Mouse (Mus musculus) heart, postnatal 0 days (tissue): ENCODE measurements at regions not wholly inside any gene's neighbourhood (a gene's known extent, or its start where the extent isn't known, plus 50 kb on each side); places are given as distances from the start of the nearest gene placed in this dataset.
A peak's percentile ranks its signal among the peaks of the same experiment; 100 is the strongest.

ENCODE experiments used
- ATAC-seq: fragments of 200-750 bp; cut with Nextera tagmentation; 2 replicates; pipeline ENCODE4 v1.8.0; 2017; ENCODE audit warnings: low read depth, moderate number of reproducible peaks, moderate library complexity; ENCODE audit not compliant: insufficient read depth
- DNase-seq: peaks from one replicate; pipeline ENCODE4 v3.0.0-alpha.2; 2016; ENCODE audit warnings: low spot score
- H3K27ac ChIP-seq: fragments of 300-500 bp; sonication (generic); 2 replicates; pipeline ENCODE4 v1.5.1; 2014; ENCODE audit warnings: low read depth, mild to moderate bottlenecking
- H3K27me3 ChIP-seq: fragments of 300-500 bp; sonication (generic); 2 replicates; pipeline ENCODE4 v1.6.1; 2014; ENCODE audit warnings: low read length, mixed read lengths; ENCODE audit not compliant: control insufficient read depth, insufficient read depth
- H3K36me3 ChIP-seq: fragments of 300-500 bp; sonication (generic); replicated peaks from 2 replicates; pipeline ENCODE4 v1.6.1; 2014; ENCODE audit warnings: low read length, mixed read lengths; ENCODE audit not compliant: control insufficient read depth, insufficient read depth
- H3K4me1 ChIP-seq: fragments of 300-500 bp; sonication (generic); 2 replicates; pipeline ENCODE4 v1.6.1; 2014; ENCODE audit warnings: antibody characterized with exemption; ENCODE audit not compliant: control insufficient read depth, insufficient read depth
- H3K4me2 ChIP-seq: fragments of 300-500 bp; sonication (generic); 2 replicates; pipeline ENCODE4 v1.6.1; 2014; ENCODE audit warnings: low read depth, mild to moderate bottlenecking, low read length, moderate library complexity
- H3K4me3 ChIP-seq: fragments of 300-500 bp; sonication (generic); 2 replicates; pipeline ENCODE4 v1.5.1; 2014; ENCODE audit warnings: low read depth, low read length
- H3K9ac ChIP-seq: fragments of 300-500 bp; sonication (generic); replicated peaks from 2 replicates; pipeline ENCODE4 v1.6.1; 2014; ENCODE audit warnings: low read depth, low read length, mixed read lengths
- H3K9me3 ChIP-seq: fragments of 300-500 bp; sonication (generic); replicated peaks from 2 replicates; pipeline ENCODE4 v1.6.1; 2016; ENCODE audit warnings: low read length; ENCODE audit not compliant: control insufficient read depth
- CTCF ChIP-seq: IDR thresholded peaks from 2 replicates; pipeline ENCODE4 v1.5.1; 2016; ENCODE audit warnings: antibody characterized with exemption, control low read depth, low read depth
- EP300 ChIP-seq: IDR thresholded peaks from 2 replicates; pipeline ENCODE4 v1.6.1; 2016; ENCODE audit warnings: antibody characterized with exemption, low read depth
- WGBS: fragments of 180-500 bp; shearing (Covaris S2); extraction: QIAGEN DNeasy Blood & Tissue Kit; methylation state at CpG from one replicate; pipeline ENCODE4 v1.1.7; 2014; 5-methylcytosine and 5-hydroxymethylcytosine counted together

DNA sequence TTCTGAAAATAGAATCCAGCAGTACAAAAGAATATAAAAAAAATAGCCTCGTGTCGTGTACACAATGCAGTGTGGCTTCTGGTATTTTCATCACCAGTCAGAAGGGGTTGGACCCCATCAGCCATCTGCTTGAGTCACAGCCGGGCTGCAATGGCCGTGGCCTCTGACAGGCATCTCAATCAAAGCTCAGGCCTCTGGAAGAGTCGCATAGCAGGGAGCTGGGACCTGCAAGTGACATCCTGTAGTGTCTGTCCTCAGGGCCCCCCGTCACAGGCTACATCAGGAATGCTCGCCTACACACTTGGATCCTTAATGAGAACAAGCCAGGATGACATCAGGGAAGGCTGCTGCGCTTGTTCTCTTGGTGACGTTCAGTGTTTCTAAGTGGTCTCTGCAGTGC lies 226.1 kb upstream of the Adra1b start:
- DNase-seq (no peak), ATAC-seq (peak; percentile 33; the same call in 1 of the 2 replicates)
- Histone ChIP-seq H3K27me3 (no peaks in the 10 kb centered on the region), H3K4me2 (no peak overlapping the region), H3K9me3 (no peaks in the 10 kb centered on the region), H3K4me1 (no peaks in the 10 kb centered on the region), H3K36me3 (no peaks in the 10 kb centered on the region), H3K9ac (no peak overlapping the region), H3K4me3 (no peak overlapping the region), H3K27ac (no peak overlapping the region)
- WGBS: 47% methylated on average over 9 of the region's 9 CpGs
- TF ChIP-seq CTCF (no peak), EP300 (no peak)

DNA sequence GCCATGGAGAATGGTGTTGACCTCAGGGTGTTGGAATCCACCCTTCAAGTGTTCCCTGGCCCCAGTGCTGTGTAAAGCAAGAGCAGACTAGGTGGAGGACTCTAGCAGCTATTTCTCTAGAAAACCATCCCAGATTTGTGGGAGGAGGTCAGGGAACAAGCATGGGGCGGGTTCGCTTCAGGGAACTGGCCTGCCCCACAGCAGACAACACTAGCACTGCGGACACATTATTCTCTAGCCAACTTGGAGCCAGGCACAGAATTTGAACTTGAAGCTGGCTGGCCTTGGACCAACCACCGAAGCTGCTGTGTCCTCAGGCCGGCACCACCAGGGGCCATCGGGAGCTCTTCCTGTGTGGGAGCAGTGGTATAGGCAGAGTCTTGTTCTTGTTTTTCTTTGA lies 227.5 kb upstream of the Adra1b start:
- Histone ChIP-seq H3K4me1 (no peaks in the 10 kb centered on the region), H3K4me2 (no peak overlapping the region), H3K27me3 (no peaks in the 10 kb centered on the region), H3K36me3 (no peaks in the 10 kb centered on the region), H3K27ac (no peak overlapping the region), H3K4me3 (no peak overlapping the region), H3K9me3 (no peaks in the 10 kb centered on the region), H3K9ac (no peak overlapping the region)
- no peak for ATAC-seq
- 88% methylated on average over 6 of the region's 6 CpGs for whole genome bisulfite sequencing
- no peak for DNase-seq
- TF ChIP-seq CTCF (no peak), EP300 (no peak)

DNA sequence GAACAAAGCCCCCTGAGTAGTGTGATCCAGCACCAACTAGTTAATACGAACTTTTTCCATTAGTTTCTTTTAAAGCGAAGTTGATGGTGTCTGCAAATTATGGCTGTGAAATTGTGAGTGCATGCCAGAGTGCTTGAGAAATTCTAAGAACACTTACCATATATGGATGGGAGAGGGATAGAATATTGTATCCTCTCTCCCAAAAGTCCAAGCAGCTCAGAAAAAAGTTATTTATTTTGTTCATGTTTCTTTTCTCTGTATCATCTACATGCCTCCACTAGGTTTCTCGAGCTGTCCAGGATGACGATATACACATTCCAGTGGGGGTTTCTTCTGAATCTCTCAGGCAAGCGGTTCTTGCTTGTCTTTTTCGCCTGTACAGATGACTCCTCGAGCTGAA lies 232.2 kb upstream of the Adra1b start:
- Histone ChIP-seq H3K36me3 (no peaks in the 10 kb centered on the region), H3K4me3 (no peak overlapping the region), H3K9ac (no peak overlapping the region), H3K4me1 (no peaks in the 10 kb centered on the region), H3K27ac (no peak overlapping the region), H3K27me3 (no peaks in the 10 kb centered on the region), H3K4me2 (no peak overlapping the region), H3K9me3 (no peaks in the 10 kb centered on the region)
- TF ChIP-seq CTCF: no peak
- no peak for TF ChIP-seq EP300
- no peak for DNase-seq
- no peak for ATAC-seq
- 66% methylated on average over 7 of the region's 7 CpGs for WGBS

DNA sequence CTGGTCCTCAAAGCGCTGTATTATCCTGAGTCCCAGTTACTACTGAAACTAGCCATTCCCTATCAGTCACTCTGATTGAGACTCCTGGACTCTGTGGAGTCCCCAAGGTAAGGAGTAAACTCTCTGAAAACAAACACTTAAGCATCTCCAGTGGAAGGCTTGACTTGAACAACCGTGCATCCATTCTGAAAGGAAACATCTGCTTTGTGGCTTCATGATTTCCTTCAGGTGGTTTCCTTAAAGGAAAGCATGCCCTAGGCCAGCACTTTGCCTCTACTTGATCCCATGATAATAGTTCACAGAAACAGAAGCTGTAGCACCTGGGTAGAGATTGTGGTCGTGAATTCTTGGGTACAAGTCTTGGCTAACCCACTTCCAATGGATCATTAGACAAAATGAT lies 235.0 kb upstream of the Adra1b start:
- 78% methylated on average over 3 of the region's 3 CpGs for WGBS
- DNase-seq: no peak
- H3K27me3 ChIP-seq: no peaks in the 10 kb centered on the region

DNA sequence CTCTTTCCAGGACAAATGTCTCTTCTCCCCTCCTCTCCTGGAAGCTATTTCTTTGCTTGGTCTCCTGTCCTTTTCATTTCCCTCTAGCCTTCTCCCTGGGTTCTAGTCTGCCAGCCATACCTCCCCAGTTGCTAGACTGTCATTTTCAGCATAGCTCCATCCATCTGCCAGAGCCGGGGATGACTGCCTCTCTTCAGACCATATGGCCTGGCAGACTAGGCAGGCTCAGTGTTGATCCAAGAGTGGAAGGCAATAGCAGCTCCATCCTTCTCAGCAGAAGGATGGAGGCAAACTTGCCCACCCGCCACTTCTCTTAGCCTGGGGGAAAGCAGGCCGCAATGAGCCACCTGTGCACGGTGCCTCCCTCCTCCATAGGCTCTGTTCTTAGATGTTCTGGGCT lies 242.0 kb upstream of the Adra1b start:
- H3K4me3 ChIP-seq: no peak overlapping the region
- no peak for DNase-seq
- H3K27me3 ChIP-seq: no peaks in the 10 kb centered on the region
- TF ChIP-seq CTCF (no peak), EP300 (no peak)
- WGBS: 86% methylated on average over 4 of the region's 4 CpGs
- H3K4me1 ChIP-seq: no peaks in the 10 kb centered on the region
- H3K9ac ChIP-seq: no peak overlapping the region
- H3K4me2 ChIP-seq: no peak overlapping the region
- no peaks in the 10 kb centered on the region for H3K9me3 ChIP-seq
- no peaks in the 10 kb centered on the region for H3K36me3 ChIP-seq
- no peak overlapping the region for H3K27ac ChIP-seq
- ATAC-seq: no peak

More for the DNA sequence above, 235.0 kb upstream of the Adra1b start:
- Histone ChIP-seq H3K9me3 (no peaks in the 10 kb centered on the region), H3K4me1 (no peaks in the 10 kb centered on the region), H3K9ac (no peak overlapping the region), H3K4me3 (no peak overlapping the region), H3K4me2 (no peak overlapping the region), H3K27ac (no peak overlapping the region), H3K36me3 (no peaks in the 10 kb centered on the region)
- TF ChIP-seq CTCF (no peak), EP300 (no peak)
- no peak for ATAC-seq

DNA sequence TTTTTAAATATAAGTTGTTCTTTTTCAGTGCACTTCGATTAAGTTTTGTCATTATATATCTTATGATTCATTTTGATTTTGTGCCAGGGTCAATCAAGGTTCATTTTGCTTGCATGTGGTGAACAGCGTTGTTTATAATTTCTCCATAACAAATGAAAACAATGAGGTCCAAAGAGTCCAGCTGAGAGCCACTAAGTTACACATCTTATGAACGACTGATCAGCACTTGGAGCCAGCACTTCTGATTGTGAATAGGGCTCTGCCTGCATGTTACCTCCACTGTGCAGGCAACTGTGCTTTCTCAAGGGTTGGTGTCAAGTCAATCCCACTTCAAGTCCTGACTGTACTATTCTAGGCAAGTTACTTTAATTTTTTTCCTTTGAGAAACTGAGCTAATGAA lies 243.5 kb upstream of the Adra1b start:
- no peaks in the 10 kb centered on the region for H3K4me1 ChIP-seq
- no peaks in the 10 kb centered on the region for H3K9me3 ChIP-seq
- no peak overlapping the region for H3K27ac ChIP-seq
- DNase-seq (no peak), ATAC-seq (no peak)
- no peaks in the 10 kb centered on the region for H3K27me3 ChIP-seq
- H3K4me2 ChIP-seq: no peak overlapping the region
- no peak overlapping the region for H3K4me3 ChIP-seq
- H3K36me3 ChIP-seq: no peaks in the 10 kb centered on the region
- WGBS: 72% methylated on average over 3 of the region's 3 CpGs
- TF ChIP-seq CTCF (no peak), EP300 (no peak)
- no peak overlapping the region for H3K9ac ChIP-seq
